Mouse (Mus musculus): ENCODE data around the gene Eif3j1.

DNA sequence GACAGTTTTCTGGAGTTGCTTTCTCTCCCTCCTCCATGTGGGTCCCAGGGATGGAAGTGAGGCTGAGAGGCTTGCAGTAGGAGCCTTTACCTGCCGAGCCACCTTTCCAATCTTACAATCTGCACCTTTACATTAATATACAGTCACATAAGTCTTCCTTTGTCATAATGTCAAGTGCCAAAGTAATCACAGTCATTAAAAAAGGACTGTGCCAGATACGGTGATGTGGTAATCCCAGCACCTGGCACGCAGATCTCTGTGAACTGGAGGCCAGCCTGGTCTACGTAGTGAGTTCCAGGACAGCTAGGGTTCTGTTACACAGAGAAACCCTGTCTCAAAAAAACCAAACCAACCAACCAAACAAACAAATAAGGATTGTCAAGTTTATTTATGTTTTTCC lies 65.5 kb downstream of the Eif3j1 start:
- TF ChIP-seq POLR2A (IDR thresholded peaks at IDR 0.05; ENCODE audit: insufficient read length, low read depth) (no peak), USF1 (IDR thresholded peaks at IDR 0.05; ENCODE audit: low read depth) (no peak)

All from myocyte (in vitro differentiated cells).